Mouse (Mus musculus) MEL-GATA-1-ER (cell line): ENCODE results near the gene Crb2.

ENCODE experiments used
- DNase-seq: peaks from one replicate; pipeline ENCODE4 v3.0.0-alpha.2; 2012; ENCODE audit warnings: low read depth; ENCODE audit errors: extremely low read depth

The Crb2 gene

DNA sequence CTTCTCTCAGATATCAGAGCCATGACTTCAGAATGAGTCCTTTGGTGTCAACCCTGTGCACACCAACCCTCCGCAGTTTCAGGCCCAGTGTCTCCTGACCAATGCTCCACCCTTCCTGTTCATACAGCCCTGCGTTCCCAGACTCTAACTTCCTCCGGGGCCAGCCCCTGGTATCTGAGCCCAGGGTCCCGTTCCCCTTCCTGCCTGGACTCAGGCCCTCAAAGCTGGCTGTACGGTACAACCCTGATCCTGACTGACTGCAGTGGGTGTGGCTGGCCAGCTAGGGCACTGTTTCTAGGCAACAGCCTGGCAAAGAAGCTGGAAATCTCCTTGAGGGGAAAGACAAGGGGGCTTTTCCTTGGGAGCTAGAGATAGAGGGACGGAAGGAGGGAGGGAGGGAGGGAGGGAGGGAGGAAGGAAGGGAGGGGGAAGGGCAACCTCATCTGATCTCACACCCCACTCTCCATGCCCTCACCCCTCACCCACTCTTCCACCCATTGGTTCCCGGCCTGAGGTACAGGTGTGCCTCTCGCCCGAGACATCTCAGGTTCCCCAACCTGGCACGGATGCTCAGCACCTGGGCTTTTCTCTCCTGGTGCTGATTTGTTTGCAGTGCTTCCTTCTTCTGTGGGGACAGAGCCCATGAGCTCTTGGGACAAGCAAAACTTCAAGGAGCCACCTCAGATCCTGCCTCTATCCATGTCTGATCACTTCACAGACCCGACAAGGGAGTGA, 9.9 kb upstream of the Crb2 start:
- no peak for DNase-seq

DNA sequence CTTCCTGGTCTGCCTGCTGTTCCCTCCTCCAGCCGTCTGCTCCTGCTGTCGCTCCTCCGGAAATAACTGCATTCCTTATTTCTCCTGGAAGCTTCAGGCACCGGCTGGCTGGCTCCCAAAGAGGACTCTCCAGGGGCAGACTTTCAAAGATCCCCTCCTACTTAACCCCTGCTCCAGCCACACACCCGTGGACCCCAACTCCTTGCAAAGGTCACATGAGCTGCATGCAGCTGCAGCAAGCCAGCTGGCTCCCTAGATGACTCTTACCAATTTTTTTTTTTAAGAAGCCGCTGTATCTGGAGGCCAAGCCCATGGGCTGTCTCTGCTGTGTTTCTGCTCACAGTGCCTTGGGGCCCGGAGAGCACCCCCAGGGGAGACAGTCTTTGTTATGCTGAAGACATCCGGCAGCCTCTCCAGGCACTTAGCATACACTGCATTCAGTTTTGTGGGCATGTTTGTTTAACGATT, 8.9 kb upstream of the Crb2 start:
- no peak for DNase-seq

DNA sequence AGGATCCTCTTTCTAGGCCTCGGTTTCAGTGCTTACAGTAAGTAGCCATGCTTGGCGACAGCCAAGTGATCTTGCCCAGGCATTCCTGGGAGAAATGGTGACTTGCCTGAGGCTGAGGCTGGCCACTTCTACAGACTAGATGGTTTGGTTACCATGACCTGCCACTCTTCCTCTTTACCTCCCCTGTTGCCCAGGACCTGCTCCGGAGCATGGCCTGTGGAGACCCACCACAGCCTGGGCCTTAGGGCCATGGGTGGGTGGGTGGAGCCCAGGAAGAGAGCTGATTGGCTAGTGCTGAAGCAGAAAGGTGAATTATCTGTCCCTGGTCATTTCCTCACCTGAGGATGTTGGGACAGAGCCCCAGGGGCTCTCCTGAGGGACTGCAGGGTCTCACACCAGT, 8.3 kb upstream of the Crb2 start:
- no peak for DNase-seq

DNA sequence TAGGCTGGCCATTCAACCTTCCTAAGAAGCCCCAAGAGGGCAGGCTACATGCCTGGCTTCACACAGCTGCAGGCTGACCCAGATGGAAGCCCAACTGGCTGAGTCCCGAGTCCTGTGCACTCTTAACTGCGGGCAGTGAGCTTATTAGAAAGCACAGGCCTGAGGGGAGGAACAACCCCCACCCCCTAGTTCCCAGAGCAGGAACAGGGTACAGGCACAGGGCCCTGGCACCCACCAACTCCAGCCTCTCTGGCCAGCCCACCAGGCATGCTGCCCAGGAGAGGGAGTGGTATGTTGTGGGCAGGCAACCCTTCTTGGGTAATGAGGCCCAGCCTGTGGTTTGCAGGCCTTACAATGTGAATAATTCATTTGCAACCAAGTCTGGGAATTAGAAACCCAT, 7.1 kb upstream of the Crb2 start:
- DNase-seq, result no peak

DNA sequence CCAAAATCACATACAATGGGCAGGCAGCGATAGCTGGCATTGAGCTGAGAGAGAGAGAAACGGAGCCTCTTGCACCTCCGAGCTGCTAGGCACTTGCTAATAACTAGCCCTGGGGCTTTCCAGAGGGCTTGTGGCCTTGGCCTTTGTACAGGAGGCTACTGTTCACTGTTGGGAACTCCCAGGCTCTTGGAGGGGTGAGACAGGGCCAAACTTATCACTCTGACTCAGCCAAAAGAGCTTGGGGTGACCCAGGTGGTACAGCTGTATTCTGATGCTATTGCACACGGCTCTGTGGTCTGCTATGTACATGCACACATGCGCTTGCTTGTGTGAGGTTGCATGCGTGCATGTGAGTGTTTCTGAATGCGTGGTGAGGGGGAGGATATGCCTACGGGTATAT, 6.3 kb upstream of the Crb2 start:
- DNase-seq, result no peak

DNA sequence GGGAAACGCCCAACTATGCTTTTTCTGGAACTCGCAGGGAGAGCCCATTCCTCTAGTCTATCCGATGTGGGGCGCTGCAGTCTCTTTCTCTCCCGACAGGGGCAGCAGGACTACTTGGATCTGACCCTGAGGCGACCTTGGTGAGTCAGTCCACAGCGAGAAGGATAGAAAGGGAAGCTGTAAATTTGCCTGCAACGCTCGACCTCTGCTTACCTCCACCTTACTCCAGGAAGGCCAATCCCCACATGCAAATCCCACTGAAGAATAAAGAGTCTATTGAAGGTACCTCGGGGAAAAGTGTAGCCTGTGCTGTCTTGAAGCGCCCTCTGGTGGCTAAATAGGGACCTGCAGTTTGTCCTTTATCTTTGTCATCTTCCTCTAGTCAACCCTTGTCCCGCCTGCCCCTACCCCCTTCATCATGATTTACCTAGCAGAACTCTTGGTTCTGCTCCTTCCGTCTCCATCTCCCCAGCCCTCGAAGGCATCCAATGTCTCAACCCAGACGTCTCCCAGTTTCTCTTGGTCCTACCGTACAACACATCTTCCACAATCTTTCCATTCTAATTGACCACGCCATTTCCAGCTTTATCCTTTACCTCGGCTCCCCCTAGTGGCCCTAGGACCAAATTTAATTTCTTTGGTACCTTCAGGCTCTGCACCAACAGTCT, 4.3 kb upstream of the Crb2 start:
- DNase-seq, result peak; percentile 75

DNA sequence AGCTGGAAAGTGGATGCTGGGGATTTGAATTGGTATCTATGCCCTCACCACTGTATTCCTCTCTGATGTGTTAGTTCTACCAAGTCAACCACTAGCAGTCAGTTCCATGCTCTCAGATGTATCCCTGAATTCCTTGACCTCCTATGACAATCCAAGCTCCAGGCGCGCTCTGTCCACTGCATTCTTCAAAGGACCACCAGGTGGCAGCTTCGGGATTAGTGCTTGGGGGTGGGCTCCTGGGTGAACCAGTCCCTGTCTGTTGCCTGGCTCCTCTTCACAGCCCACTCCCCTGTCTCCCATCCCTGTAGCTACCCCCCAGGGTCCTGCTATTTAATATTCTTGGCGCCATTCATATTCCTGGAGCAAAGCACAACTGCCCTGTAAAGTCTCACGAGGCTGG, 1.5 kb upstream of the Crb2 start:
- no peak for DNase-seq

DNA sequence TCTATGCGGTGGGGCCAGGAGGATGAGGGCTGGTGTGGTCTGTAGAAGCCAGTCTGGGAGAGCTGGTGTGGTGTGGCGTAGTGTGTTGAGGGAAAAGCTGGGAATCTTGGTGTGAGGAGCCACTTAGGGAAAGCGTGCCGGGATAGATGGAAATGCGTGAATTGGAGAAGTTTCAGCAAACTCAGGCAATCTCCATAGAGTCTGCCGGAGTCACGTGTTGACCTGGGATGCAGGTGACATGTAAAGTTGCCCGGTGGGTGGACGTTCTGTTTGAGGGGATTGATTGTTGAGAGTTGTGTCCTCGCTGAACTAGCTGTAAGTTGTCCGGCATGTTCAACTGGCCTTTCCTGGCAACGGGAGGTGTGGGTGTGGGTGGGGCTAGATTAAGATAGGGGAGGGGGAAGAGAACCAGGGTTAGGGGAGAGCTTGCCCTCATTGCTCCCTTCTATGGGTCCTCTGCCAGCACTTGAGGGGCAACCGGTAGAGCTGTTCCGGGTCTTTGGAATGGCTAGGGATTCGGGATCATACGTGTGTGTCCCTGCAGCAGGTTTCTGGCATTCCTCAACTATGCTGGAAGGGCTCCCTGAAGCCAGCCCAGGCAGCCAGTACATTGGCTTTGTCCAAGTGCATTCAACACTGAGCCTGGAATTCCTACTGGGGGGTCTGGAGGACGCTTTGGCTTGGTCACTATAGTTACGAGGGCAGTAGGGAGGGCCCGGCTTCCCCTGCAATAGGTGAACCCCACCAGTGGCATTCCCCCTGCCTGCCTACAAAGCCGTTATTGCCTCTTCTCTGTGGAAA, 762 bp downstream of the Crb2 start:
- no peak for DNase-seq

DNA sequence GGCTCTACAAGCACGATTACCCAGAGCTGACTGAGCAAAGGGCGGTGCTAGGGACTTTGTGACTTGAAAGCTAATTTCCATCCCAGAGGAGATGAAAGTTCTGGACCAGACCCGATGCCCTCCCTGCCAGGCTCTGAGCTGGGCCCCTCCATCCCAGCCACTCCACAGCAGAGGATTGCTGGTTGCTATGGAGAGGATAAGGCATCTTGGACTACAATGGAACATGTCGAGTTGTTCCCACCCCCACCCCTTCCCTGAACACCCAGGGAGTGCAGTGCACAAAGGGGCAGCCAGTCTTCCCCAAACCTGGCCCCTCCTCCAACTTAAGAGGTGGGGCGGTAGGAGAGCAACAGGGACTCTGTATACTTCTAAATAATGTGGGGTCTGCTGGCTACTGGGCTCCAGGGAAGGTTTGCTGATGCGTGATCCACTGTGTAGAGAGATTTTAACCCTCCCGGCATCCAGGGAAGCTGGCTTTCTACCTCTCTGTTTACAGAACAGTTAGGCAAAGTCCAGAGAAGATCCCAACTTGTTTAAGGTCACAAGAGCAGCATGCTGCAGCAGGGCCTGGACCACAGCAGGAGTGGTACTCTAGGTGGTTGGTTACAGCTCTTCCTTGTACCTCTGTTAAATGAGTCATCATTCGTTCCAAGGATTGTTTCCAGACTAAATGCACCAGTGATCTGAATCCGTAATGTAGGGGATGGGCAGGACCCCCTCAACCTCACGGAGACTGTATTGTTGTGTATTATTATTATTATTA, 2.1 kb downstream of the Crb2 start:
- no peak for DNase-seq

DNA sequence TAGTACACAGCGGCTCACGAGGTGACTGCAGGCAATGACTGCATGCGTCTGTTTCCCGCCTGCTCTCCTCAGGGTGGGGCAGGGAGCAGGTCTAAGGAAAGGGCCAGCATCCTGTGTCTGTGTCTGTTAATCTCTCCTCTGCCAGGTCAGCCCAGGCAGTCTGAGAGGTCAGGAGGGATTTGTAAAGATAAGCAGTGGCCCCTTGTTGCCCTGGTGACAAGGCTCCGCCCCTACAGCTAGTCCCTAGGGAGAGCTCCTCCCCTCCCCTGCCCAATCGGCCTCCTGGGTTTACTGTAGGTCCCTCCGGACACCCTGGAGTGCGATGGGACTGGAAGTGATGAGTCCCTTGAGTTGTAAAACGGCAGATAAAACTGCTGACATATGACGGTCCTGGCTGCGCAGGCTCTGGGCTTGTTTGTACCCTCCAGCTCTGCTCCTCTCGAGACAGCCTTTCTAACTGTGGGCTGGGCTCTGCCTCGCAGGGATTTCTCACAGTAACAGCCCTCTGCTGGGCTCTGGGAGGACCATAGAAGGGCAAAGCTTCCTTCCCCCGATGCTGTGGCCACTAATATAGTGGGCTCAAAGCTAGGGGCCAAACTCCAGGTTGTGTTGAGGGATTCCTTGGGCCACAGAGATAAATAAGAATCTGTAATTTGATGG, 4.4 kb downstream of the Crb2 start:
- DNase-seq, result peak; percentile 52

DNA sequence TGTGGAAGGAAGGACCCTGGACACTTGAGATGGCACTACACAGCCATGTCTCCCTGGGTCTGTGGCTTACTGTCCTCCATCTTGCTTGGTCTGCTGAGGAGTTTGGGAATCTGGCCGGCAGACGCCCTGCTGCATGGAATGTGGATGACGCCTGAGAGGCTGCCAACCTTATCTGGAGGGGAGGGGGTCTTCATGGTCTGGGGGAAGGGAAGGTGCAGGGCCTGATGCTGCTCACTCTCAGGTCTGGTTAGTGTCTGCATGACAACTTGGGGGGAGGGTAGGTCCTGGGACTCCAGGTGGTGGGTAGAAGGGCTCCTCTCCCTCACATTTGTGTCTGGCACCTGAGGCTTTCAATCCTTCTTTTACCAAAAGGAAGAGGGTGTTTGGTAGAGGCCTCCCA, 5.4 kb downstream of the Crb2 start:
- DNase-seq, result no peak

DNA sequence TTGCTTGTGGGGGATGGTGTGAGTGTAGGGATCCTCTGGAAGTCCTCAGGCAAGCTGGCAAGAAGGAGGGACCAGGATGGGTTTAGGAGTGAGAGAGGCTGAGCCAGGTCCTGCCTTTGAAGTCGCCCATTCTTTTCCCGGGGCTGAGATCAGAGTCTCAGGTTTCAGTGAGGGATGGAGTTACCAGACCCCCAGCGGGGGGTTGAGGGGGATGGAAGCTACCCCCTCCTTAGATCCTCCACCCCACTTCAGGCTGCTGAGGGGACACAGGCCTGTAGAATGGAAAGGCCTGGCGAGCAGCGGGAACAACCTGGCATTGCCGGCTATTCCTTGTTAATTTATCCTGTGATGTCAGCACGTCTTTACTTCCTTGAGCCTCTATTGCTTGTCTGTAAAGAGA, 6.0 kb downstream of the Crb2 start:
- DNase-seq, result no peak

DNA sequence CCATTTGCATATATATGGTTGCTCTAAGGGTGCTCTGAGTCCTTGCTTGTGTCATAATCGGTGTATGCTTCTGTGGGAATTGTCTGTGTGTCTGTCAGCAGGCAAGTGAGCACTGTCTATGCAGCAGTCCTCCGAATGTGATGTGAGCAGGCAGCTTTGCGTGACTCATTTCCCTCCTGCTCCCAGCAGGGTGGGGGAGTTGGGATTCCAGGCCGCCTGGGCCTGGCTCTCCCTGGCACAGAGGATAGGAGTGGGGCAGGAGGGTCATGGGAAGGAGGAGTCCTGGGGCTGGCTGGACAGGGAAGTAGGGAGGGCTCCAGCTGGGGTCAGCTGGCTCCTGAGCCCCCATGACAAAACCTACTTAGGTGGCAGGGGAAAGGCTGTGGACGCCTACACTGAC, 8.4 kb downstream of the Crb2 start:
- DNase-seq, result no peak

DNA sequence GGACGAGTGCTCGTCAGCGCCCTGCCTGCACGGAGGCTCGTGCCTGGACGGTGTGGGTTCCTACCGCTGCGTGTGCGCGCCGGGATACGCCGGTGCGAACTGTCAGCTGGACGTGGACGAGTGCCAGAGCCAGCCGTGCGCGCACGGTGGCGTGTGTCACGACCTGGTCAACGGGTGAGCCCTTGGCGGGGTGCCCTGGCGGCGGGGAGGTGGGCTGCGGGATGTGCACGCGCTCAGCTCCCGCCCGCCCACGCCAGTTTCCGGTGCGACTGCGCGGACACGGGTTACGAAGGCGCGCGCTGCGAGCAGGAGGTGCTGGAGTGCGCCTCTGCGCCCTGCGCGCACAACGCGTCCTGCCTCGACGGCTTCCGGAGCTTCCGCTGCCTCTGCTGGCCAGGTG, 10.4 kb downstream of the Crb2 start:
- DNase-seq, result no peak

DNA sequence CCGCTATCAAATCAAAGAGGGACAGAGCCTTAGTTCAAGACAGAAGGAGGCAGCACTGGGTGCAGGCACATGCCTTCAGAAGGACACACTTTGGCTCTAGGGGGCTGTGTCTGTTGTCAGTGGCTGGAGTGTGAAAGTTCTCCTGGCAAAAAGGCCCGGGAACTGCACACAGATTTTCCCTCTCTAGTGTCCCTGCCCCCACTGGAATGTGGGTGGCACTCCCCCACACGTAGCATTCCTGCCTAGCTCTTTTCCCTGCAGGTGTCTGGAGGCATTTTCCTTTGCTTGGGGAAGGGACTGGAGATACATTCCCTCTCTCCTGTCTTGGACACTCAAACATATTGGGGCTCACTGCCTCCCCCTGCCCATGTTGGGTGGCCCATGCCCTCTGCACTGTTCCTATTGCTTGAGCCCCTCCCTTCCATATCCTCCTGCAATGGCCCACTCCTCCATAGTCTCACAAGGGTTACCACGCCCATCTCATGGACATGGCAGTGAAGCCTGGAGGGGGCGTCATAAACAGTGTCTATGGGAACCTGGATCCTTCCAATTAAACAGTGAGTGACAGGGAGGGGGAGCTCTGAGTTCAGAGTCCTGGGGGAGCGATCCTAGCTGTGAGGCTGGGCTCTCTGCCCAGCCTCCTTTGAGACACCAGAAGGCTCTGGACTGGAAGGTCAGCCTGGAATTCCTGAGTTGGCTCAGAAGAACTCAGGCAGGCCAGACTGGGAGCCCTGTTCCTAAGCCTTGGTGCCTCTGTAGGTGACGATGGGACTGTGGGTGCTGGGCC, 12.3 kb downstream of the Crb2 start:
- no peak for DNase-seq

DNA sequence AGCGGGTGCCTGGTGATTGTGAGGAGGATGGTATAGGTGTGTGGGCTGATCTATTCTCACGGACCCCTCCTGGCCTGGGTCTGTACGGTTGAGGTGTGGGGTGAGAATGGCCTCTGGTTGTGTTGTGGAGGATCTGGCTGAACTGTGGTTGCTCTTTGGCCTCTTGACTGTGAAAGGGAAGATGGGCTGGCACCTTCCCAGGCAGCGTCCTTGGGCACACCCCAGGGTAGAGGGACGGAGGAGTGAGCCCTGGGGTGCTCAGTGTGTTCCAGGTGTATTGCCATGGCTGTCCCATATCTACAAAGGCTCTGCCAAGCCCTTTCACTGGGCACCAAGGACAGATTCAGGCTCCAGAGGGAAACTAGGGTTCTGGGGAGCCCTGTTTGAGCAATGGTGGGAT, 13.0 kb downstream of the Crb2 start:
- no peak for DNase-seq

DNA sequence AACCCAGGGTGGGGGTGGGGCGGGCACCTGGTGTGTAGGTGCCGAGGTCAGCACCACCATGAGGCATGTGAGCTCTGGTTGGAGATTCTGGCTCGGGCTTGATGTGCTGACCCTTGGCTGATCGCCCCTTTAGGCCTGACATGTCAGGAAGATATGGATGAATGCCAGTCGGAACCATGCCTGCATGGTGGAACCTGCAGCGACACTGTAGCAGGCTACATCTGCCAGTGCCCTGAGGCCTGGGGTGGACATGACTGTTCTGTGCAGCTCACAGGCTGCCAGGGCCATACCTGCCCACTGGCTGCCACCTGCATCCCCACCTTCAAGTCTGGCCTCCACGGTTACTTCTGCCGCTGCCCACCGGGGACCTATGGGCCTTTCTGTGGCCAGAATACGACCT, 13.9 kb downstream of the Crb2 start:
- DNase-seq, result no peak

DNA sequence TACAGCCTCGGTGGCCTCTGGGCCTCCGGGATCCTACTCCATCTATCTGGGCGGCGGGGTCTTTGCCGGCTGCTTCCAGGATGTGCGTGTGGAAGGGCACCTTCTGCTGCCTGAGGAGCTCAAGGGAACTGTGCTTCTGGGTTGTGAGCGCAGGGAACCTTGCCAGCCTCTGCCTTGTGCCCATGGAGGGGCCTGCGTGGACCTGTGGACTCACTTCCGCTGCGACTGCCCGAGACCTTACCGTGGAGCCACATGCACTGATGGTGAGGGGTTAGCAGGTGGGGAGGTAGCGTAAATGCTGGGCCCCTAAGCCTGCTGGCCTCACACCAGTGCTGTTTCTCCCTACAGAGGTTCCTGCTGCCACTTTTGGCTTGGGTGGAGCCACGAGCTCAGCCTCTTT, 14.7 kb downstream of the Crb2 start:
- DNase-seq, result no peak

DNA sequence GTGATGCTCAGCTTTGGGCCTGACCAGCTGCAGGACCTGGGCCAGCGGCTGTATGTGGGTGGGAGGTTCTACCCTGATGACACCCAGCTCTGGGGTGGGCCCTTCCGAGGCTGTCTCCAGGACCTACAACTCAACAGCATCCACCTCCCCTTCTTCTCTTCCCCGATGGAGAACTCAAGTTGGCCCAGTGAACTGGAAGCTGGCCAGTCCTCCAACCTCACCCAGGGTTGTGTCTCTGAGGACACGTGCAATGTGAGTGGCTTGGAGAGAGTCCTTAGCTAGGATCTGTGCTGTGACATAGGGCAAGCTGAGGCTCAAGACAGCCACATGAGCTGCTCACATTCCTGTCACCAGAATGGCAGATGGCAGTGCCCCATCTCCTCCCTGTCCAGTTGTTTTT, 15.3 kb downstream of the Crb2 start:
- no peak for DNase-seq

DNA sequence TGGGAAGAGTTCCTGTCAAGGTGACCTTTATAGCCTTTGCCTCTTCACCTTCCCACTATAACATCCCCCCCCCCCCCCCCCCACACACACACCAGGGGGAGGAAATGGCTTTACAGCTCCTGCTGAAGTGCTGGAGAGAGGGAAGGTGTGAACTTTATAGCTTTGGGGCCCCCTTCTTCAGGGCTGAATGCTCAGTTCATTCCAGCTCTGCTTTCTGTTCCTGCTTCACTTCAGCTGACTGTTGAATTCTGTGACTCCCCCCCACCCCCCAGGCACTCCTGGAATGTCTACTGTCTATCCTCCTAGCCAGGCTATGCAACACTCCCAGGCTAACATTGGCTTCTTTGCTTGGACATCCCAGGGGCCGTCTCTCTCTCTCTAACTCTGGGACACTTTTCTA, 20.0 kb downstream of the Crb2 start:
- no peak for DNase-seq
